Mouse (Mus musculus): ENCODE results near the gene Gm6763. TPM values are rescaled to one million over a fixed set of nuclear protein-coding genes. Genes with fewer than 3 reads are reported as not detected.

The Gm6763 gene
- polyA plus RNA-seq (2015; fragmentation: Nextera tagmentation; extraction: Ambion mirVana), result not detected in 2 replicates

GRCm38 (mm10) chr10:104151197-104151596 lies at the start of gene Gm6763:
Gene Gm6763 (plus strand): TSS chr10:104151497.

GRCm38 (mm10) chr10:104142687-104143086 lies 8.6 kb upstream of the Gm6763 start, which contains the start of gene Gm21293:
Gene Gm21293 (plus strand): TSS chr10:104142987.

GRCm38 (mm10) chr10:104159706-104160105 lies 8.4 kb downstream of the Gm6763 start, which contains the start of gene Gm8764:
Gene Gm8764 (plus strand): TSS chr10:104160006.

GRCm38 (mm10) chr10:104168215-104168614 lies 16.9 kb downstream of the Gm6763 start, which contains the start of gene Gm21304:
Gene Gm21304 (plus strand): TSS chr10:104168515.

GRCm38 (mm10) chr10:104176724-104177123 lies 25.4 kb downstream of the Gm6763 start, which contains the start of gene Gm21312:
Gene Gm21312 (plus strand): TSS chr10:104177024.

GRCm38 (mm10) chr10:104185233-104185632 lies 33.9 kb downstream of the Gm6763 start, which contains the start of gene Gm20765:
Gene Gm20765 (plus strand): TSS chr10:104185533.

GRCm38 (mm10) chr10:104193742-104194141 lies 42.4 kb downstream of the Gm6763 start, which contains the start of gene Gm4340:
Gene Gm4340 (plus strand): TSS chr10:104194042.

Other genes with a start within 250 kb of the Gm6763 start
- not detected in 2 replicates for gene Gm21293, start 8.5 kb upstream of the Gm6763 start, polyA plus RNA-seq (2015; fragmentation: Nextera tagmentation; extraction: Ambion mirVana)
- not detected in 2 replicates for gene Gm8764, start 8.5 kb downstream of the Gm6763 start, polyA plus RNA-seq (2015; fragmentation: Nextera tagmentation; extraction: Ambion mirVana)
- gene Gm21304, start 17.0 kb downstream of the Gm6763 start, polyA plus RNA-seq (2015; fragmentation: Nextera tagmentation; extraction: Ambion mirVana), result not detected in 2 replicates
- gene Gm21312, start 25.5 kb downstream of the Gm6763 start, polyA plus RNA-seq (2015; fragmentation: Nextera tagmentation; extraction: Ambion mirVana), result not detected in 2 replicates
- gene Gm20765, start 34.0 kb downstream of the Gm6763 start, polyA plus RNA-seq (2015; fragmentation: Nextera tagmentation; extraction: Ambion mirVana), result not detected in 2 replicates
- gene Gm4340, start 42.5 kb downstream of the Gm6763 start, polyA plus RNA-seq (2015; fragmentation: Nextera tagmentation; extraction: Ambion mirVana), result not detected in 2 replicates

All from skeletal muscle tissue, postnatal 0 days (tissue).